Comparison of ENCODE assay signal across 24 mouse cellular contexts in the genomic region with DNA sequence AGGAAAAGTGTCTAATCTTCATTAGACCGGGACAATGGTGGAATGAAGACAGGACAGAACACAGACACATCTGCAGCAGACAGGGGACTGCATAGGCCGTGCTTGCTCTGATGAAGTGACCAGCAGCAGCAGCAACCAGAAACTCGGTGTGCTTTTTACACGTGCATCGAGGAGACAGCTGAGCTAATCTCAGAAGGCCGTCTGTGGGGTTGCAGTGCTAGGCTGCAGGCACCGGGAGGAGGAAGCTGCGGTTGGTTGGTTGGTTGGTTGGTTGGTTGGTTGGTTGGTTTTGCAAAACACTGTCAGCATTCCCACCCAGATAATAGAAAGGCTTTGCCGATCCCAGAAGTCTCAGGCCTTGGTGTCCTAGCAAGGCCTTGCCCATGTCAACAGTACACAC.
"Had no signal": no experiment of that assay in that cellular context is flagged by ENCODE, and none has a peak within 500 bp of the region (broad histone marks: within the 10 kb centered on the region; RNA-seq: fewer than 3 reads in every experiment).

No protein-coding gene starts in this region.

- DNase-seq: gastrocnemius, adult 2 months; gastrocnemius, postnatal 10 days; gastrocnemius, postnatal 25 days; heart, adult 11 months; heart, adult 2 months; heart, postnatal 10 days; heart, postnatal 4 days; kidney, adult 18-20 months; kidney, adult 8-10 months; kidney, postnatal 10 days; kidney, postnatal 25 days; kidney, postnatal 4 days; liver had no signal

- H3K4me3 ChIP-seq: gastrocnemius, adult 2 months; heart, adult 2 months; hindbrain, embryonic 10.5 days; hindbrain, embryonic 12.5 days; intestine, embryonic 15.5 days; layer of hippocampus, adult 2 months; left cerebral cortex, adult 2 months; limb, embryonic 12.5 days had no signal

- ATAC-seq: hindbrain, embryonic 16.5 days; inflammation-experienced regulatory T-cells, adult 6 months; intestine, embryonic 15.5 days; intestine, postnatal 0 days had no signal

- H3K4me1 ChIP-seq: hindbrain, embryonic 10.5 days; hindbrain, embryonic 12.5 days; intestine, embryonic 15.5 days; limb, embryonic 12.5 days had no signal

- H3K27me3 ChIP-seq: hindbrain, embryonic 12.5 days; intestine, embryonic 15.5 days; limb, embryonic 12.5 days had no signal

- H3K9me3 ChIP-seq: hindbrain, embryonic 10.5 days; hindbrain, embryonic 12.5 days; intestine, embryonic 15.5 days; limb, embryonic 12.5 days had no signal

- H3K9ac ChIP-seq: hindbrain, embryonic 12.5 days; hindbrain, embryonic 14.5 days; intestine, embryonic 15.5 days; limb, embryonic 12.5 days had no signal

- H3K4me2 ChIP-seq: heart, embryonic 11.5 days; hindbrain, embryonic 12.5 days; hindbrain, embryonic 14.5 days; intestine, embryonic 15.5 days; limb, embryonic 12.5 days had no signal

- H3K36me3 ChIP-seq: hindbrain, embryonic 12.5 days; intestine, embryonic 15.5 days; limb, embryonic 12.5 days had no signal

- H3K27ac ChIP-seq: gastrocnemius, adult 2 months; heart, adult 2 months; hindbrain, embryonic 10.5 days; hindbrain, embryonic 12.5 days; hindbrain, embryonic 14.5 days; intestine, embryonic 15.5 days; layer of hippocampus, adult 2 months; left cerebral cortex, adult 2 months; limb, embryonic 12.5 days had no signal
